Mouse (Mus musculus) cortical plate, adult 2 months (tissue): ENCODE measurements at regions not wholly inside any gene's neighbourhood (a gene's known extent, or its start where the extent isn't known, plus 50 kb on each side); places are given as distances from the start of the nearest gene placed in this dataset.

Source experiments
- CTCF ChIP-seq: fragments of 200-500 bp; IDR thresholded peaks from 2 replicates; pipeline ENCODE4 v1.5.1; 2011; ENCODE audit warnings: mild to moderate bottlenecking, control low read depth, low read length; ENCODE audit not compliant: insufficient read depth; ENCODE audit errors: extremely low read depth
- POLR2A ChIP-seq: fragments of 200-500 bp; IDR thresholded peaks from 2 replicates; pipeline ENCODE4 v1.6.1; 2011; ENCODE audit warnings: mild to moderate bottlenecking, low read length, control low read depth; ENCODE audit not compliant: insufficient read depth; ENCODE audit errors: extremely low read depth

DNA sequence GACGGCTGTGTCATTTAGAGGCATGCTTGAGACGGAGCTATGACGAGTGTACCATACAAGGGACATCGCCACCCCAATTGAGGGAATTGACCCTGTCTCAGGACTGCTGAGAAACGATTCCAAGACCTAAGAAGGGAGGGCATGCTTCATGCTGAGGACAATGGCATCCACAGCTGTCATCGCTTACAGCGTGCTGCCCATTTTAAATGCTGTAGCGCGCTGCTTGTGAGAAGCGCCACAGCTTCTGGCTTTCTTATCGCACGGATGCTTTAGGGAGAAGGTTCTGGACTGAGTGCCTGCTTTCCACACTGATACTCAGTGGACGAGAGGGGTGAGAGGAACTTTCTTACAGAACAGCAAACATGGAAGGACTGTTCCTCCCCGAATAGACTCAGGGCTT is 357.8 kb upstream of the Arglu1 start:
- TF ChIP-seq POLR2A: no peak
- no peak for TF ChIP-seq CTCF
